Mouse (Mus musculus): ENCODE measurements around the gene Pcnx4. TPM values are rescaled to one million over a fixed set of nuclear protein-coding genes. Genes with fewer than 3 reads are reported as not detected.
"Not testable (repeated sequence)": the region's sequence is repeated elsewhere in the genome, so short reads cannot be mapped to it uniquely, and the experiment has no call there.

Pcnx4 gene
- total RNA-seq, 4 experiments from 2014 or later, result 8.7 to 12.7 (median 10.7) TPM

DNA sequence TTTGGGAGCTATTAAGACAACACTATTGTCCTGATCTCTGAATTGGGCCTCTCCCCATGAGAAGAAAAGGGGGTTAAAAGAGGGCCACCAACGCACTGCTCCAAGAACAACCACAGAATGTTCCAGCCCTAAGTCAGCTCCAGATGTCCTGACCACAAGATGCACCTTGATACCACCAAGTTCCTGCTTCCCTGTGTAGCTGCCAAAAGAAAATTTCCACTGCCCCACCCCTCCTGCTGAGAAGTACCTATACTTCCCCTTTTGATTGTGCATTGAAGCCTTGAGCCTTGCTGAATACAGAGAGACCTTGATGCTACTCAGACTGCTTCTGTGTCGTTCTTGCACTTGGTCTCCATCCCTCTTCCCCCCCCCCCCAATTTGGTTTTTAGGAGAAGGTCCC lies 62.5 kb downstream of the Pcnx4 start:
- not testable (repeated sequence) for DNase-seq

GRCm38 (mm10) chr12:72612053-72612452 lies 75.9 kb downstream of the Pcnx4 start:
- DNase-seq, result no peak

DNA sequence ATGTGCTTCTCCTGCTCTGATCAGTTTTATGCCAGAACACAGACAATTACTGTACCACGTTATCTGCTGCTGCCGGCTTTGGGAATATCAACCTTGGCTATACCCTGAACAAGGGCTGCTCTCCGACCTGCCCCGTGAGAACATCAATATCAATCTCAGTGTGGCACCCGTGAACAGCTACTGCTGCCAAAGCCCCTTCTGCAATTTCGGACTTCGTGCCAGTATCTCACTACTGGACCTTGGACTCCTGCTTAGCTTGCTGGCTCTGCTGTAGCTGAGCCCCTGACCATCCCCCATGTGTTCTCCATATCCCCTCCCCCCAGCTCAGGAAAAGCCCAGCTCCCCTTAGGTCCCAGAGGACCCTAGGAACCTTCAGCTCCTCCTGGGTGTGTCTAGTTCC lies 84.7 kb downstream of the Pcnx4 start:
- DNase-seq, result no peak

GRCm38 (mm10) chr12:72621441-72621840 lies 85.3 kb downstream of the Pcnx4 start:
- DNase-seq, result no peak

DNA sequence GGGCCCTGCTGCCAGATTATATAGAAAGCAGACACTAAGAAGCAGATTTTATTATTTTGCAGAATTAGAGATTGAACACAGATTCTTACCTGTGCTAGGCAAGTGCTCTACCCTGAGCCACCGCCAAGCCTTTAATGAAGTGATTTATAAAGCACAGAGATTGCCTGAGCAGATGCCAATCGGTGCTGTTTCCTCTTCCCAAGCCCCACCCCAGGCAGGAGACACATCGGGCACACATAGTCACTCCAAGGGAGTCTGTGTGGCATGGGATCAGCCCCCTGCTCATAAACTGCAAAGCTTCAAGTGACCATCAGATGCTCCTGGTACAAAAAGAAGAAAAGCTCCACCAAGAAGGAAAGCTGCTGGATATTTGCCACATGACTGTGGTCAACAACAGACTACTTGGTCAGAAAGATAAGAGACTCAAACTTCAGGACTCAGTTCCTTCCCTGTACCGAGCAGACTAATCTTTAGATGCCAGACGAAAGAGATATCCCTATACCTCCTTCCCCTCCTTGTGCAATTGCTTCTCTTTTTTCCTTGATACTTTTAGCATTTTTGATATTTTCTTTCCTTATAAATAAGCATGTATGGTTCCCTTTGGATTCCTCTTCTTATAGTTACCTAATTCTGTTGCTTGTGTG lies 86.8 kb downstream of the Pcnx4 start:
- DNase-seq, result no peak

- DNase-seq, result no peak
These were observed 92.6 kb downstream of the Pcnx4 start for GRCm38 (mm10) chr12:72628751-72629150.

Other genes starting within 250 kb of the Pcnx4 start
- gene Rtn1, start 127.3 kb upstream of the Pcnx4 start, total RNA-seq (2022), result 10 to 100 TPM; 29.4 to 51.8 (median 36.0) TPM
- gene Lrrc9, start 94.5 kb upstream of the Pcnx4 start, total RNA-seq (2022), result 1 to 10 TPM; 1.5 to 3.3 (median 2.4) TPM
- not detected for gene Gm4756, start 113.3 kb downstream of the Pcnx4 start, total RNA-seq (2022)
- 100 to 1,000 TPM; 112 to 216 (median 160) TPM for gene Dhrs7, start 128.5 kb downstream of the Pcnx4 start, total RNA-seq (2022)
- gene Ppm1a, start 221.1 kb downstream of the Pcnx4 start, total RNA-seq (2022), result 100 to 1,000 TPM; 249 to 301 (median 265) TPM